Mouse (Mus musculus) heart, adult 2 months (tissue): Measurements from ENCODE around the gene Gm20532. TPM values are rescaled to one million over a fixed set of nuclear protein-coding genes. Genes with fewer than 3 reads are reported as not detected.

Experiments
- DNase-seq, 2 experiments: peaks; one replicate each; pipeline ENCODE4 v3.0.0; 2021
- H3K27ac ChIP-seq: fragments of 200-600 bp; 2 replicates; pipeline ENCODE4 v1.8.1; 2022
- H3K27me3 ChIP-seq: fragments of 200-500 bp; 2 replicates; pipeline ENCODE4 v1.6.1; 2012; ENCODE audit warnings: mild to moderate bottlenecking, low read length, inconsistent platforms, mixed read lengths; ENCODE audit not compliant: control insufficient read depth, insufficient read depth
- H3K36me3 ChIP-seq: fragments of 200-500 bp; 2 replicates; pipeline ENCODE4 v1.6.1; 2012; ENCODE audit warnings: low read length, inconsistent platforms; ENCODE audit not compliant: control insufficient read depth, insufficient read depth
- H3K4me1 ChIP-seq: fragments of 200-500 bp; 2 replicates; pipeline ENCODE4 v1.6.1; 2011; ENCODE audit warnings: low read length; ENCODE audit not compliant: control insufficient read depth, insufficient read depth
- H3K4me3 ChIP-seq: fragments of 200-600 bp; 2 replicates; pipeline ENCODE4 v1.8.1; 2022
- H3K79me2 ChIP-seq: fragments of 200-500 bp; replicated peaks from 2 replicates; pipeline ENCODE4 v1.6.1; 2012; ENCODE audit warnings: mild to moderate bottlenecking, inconsistent platforms, low read length, moderate library complexity, mixed read lengths; ENCODE audit not compliant: control insufficient read depth, insufficient read depth
- H3K9ac ChIP-seq: fragments of 200-500 bp; 2 replicates; pipeline ENCODE4 v1.6.1; 2012; ENCODE audit warnings: low read depth, mild to moderate bottlenecking, control low read depth, inconsistent platforms, low read length, mixed read lengths
- CTCF ChIP-seq: fragments of 200-600 bp; IDR thresholded peaks from 2 replicates; pipeline ENCODE4 v1.8.1; 2022; ENCODE audit warnings: antibody characterized with exemption, mild to moderate bottlenecking, moderate library complexity
- EP300 ChIP-seq: fragments of 200-500 bp; IDR thresholded peaks from 2 replicates; pipeline ENCODE4 v1.6.1; 2011; ENCODE audit warnings: low read depth, low read length, control low read depth; ENCODE audit not compliant: insufficient read depth
- POLR2A ChIP-seq: fragments of 200-500 bp; IDR thresholded peaks from 2 replicates; pipeline ENCODE4 v1.6.1; 2011; ENCODE audit warnings: mild to moderate bottlenecking, low read depth, low read length, control low read depth; ENCODE audit not compliant: insufficient read depth
- WGBS: fragments of 180-500 bp; shearing (Covaris S2); methylation state at CpG from one replicate; pipeline ENCODE4 v1.1.7; 2018; 5-methylcytosine and 5-hydroxymethylcytosine counted together
- intact Hi-C: fragments of 180-260 bp; cut with DNase I; formaldehyde crosslinking; loops from one replicate; pipeline ENCODE4 v1.15.1; 2025
- polyA plus RNA-seq: library from polyadenylated mRNA; depleted of rRNA; stranded (reverse); fragments of >200 nt; gene quantifications from 2 replicates; pipeline ENCODE4 v1.2.3, GENCODE M21; 2012
- total RNA-seq, 2 experiments: library from RNA; stranded (reverse); gene quantifications; 2 replicates each; pipeline ENCODE4 v1.2.3; 2021

The Gm20532 gene
- total and polyA plus RNA-seq, 3 experiments, result not detected

DNA sequence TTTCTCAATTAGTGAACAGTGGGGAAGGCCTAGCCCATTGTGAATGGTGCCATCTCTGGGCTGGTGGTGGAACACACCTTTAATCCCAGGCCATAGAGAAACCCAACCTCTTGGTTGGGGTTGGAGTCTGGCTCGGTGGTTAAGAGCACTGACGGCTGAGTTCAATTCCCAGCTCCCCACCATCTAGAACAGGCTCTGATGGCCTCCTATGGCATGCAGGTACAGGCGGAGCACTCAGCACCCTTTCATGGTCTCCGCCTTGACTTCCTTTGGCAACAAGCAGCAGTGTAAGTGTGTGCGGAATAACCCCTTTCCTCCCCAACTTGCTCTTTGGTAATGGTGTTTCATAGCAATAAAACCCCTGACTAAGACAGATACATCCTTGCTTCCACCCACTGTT, 52.1 kb downstream of the Gm20532 start:
- Histone ChIP-seq H3K4me3 (peak overlapping the region; percentile 87), H3K4me1 (peaks cover 8% of the 10 kb centered on the region), H3K79me2 (no peaks in the 10 kb centered on the region), H3K36me3 (peaks cover 7% of the 10 kb centered on the region), H3K9ac (peak overlapping the region; percentile 34; the same call in 1 of the 2 replicates), H3K27me3 (no peaks in the 10 kb centered on the region), H3K27ac (peak overlapping the region; percentile 2; the same call in 1 of the 2 replicates)
- WGBS, result 61% methylated on average over 5 of the region's 5 CpGs
- intact Hi-C loops, result no loop called here
- no peak for TF ChIP-seq EP300
- no peak for TF ChIP-seq CTCF
- TF ChIP-seq POLR2A, result no peak
- no peak for DNase-seq

- H3K36me3 ChIP-seq, result peaks cover 7% of the 10 kb centered on the region
- TF ChIP-seq CTCF, result peak; percentile 66
- 0 out of 2 replicates have a peak, but pooled peaks have one; percentile 19 for TF ChIP-seq EP300
- TF ChIP-seq POLR2A, result no peak
- DNase-seq, result peak in 1 of 2 experiments; percentile 51
- 4% methylated on average over 8 of the region's 8 CpGs for whole genome bisulfite sequencing
- peaks cover 8% of the 10 kb centered on the region for H3K4me1 ChIP-seq
- intact Hi-C loops, result no loop called here
- no peaks in the 10 kb centered on the region for H3K27me3 ChIP-seq
- H3K9ac ChIP-seq, result peak overlapping the region; percentile 34; the same call in 1 of the 2 replicates
- H3K4me3 ChIP-seq, result peak overlapping the region; percentile 87
- H3K27ac ChIP-seq, result peak overlapping the region; percentile 2; the same call in 1 of the 2 replicates
- H3K79me2 ChIP-seq, result no peaks in the 10 kb centered on the region
Measured at GRCm38 (mm10) chr2:26639083-26639482, 52.6 kb downstream of the Gm20532 start.

GRCm38 (mm10) chr2:26639838-26640830, 53.7 kb downstream of the Gm20532 start:
- Histone ChIP-seq H3K9ac (peak overlapping the region; percentile 65), H3K27me3 (no peaks in the 10 kb centered on the region), H3K36me3 (peaks cover 7% of the 10 kb centered on the region), H3K4me3 (peak overlapping the region; percentile 87), H3K27ac (peak overlapping the region; percentile 88), H3K79me2 (no peaks in the 10 kb centered on the region), H3K4me1 (peaks cover 12% of the 10 kb centered on the region)
- intact Hi-C loops, result loop anchor here (2.0 to 10.0 kb wide), 3 partner anchors 37 to 265 kb away; partner anchors contain the start of genes Sec16a and Surf6
- TF ChIP-seq CTCF (peak; percentile 100; the same call in 1 of the 2 replicates), EP300 (peak; percentile 92), POLR2A (peak; percentile 99)
- WGBS, result 3% methylated on average over 49 of the region's 49 CpGs
- peak; percentile 96 to 99 for DNase-seq

- Histone ChIP-seq H3K79me2 (no peaks in the 10 kb centered on the region), H3K27ac (peak overlapping the region; percentile 88), H3K27me3 (no peaks in the 10 kb centered on the region), H3K4me1 (peaks cover 12% of the 10 kb centered on the region), H3K9ac (no peak overlapping the region), H3K36me3 (peaks cover 7% of the 10 kb centered on the region), H3K4me3 (no peak overlapping the region)
- 74% methylated on average over 7 of the region's 7 CpGs for WGBS
- intact Hi-C loops, result loop anchor here (2.0 to 10.0 kb wide), 3 partner anchors 38 to 264 kb away; partner anchors contain the start of genes Sec16a and Surf6
- no peak for DNase-seq
- TF ChIP-seq EP300 (no peak), POLR2A (no peak), CTCF (no peak)
Measured at GRCm38 (mm10) chr2:26641006-26641647, 54.7 kb downstream of the Gm20532 start.

DNA sequence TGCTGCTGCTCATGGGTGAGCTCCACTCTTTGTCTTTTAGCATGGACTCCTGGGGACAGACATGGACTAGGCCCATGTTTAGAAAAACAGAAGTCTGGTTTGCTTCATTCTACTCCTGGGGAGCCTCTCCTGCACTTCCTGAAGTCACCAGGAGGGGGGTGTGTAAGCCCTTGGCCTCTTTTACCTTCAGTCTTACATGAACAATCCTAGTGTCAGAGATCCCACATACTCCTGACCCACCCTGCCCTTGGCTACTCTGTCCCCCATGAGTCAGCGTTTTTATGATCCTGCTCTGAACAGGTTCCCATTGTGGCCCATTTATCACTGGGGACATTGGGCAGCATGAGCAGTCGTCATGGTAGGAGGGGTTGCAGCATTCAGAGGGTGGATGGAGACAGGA, 57.5 kb downstream of the Gm20532 start:
- DNase-seq, result no peak
- H3K27me3 ChIP-seq, result no peaks in the 10 kb centered on the region
- no peak overlapping the region for H3K27ac ChIP-seq
- peaks cover under 1% of the 10 kb centered on the region; the same call in 1 of the 2 replicates for H3K36me3 ChIP-seq
- no peak overlapping the region for H3K9ac ChIP-seq
- H3K4me3 ChIP-seq, result no peak overlapping the region
- intact Hi-C loops, result loop anchor here (10.0 kb wide), 1 partner anchor 261 kb away; the partner anchor contains the start of gene Surf6
- WGBS, result 69% methylated on average over 2 of the region's 2 CpGs
- H3K4me1 ChIP-seq, result peaks cover 8% of the 10 kb centered on the region
- H3K79me2 ChIP-seq, result no peaks in the 10 kb centered on the region
- no peak for TF ChIP-seq POLR2A
- TF ChIP-seq CTCF, result peak; percentile 52
- TF ChIP-seq EP300, result no peak
